Mouse (Mus musculus) hindbrain, embryonic 16.5 days (tissue): ENCODE measurements around the gene 1700003F12Rik. TPM values are rescaled to one million over a fixed set of nuclear protein-coding genes. Genes with fewer than 3 reads are reported as not detected.
A peak's percentile ranks its signal among the peaks of the same experiment; 100 is the strongest.

ENCODE experiments used
- ATAC-seq: fragments of 200-750 bp; cut with Nextera tagmentation; 2 replicates; pipeline ENCODE4 v1.8.0; 2017; ENCODE audit warnings: moderate TSS enrichment, moderate library complexity
- H3K27ac ChIP-seq: fragments of 300-500 bp; sonication (generic); 2 replicates; pipeline ENCODE4 v1.5.1; 2014; ENCODE audit warnings: low read depth, mild to moderate bottlenecking, control low read depth, low read length, moderate library complexity
- H3K27me3 ChIP-seq: fragments of 300-500 bp; sonication (generic); replicated peaks from 2 replicates; pipeline ENCODE4 v1.6.1; 2014; ENCODE audit warnings: low read length; ENCODE audit not compliant: control insufficient read depth, insufficient read depth
- H3K36me3 ChIP-seq: fragments of 300-500 bp; sonication (generic); 2 replicates; pipeline ENCODE4 v1.6.1; 2014; ENCODE audit warnings: mild to moderate bottlenecking, low read length, moderate library complexity, mixed read lengths; ENCODE audit not compliant: control insufficient read depth, insufficient read depth
- H3K4me1 ChIP-seq: fragments of 300-500 bp; sonication (generic); 2 replicates; pipeline ENCODE4 v1.6.1; 2014; ENCODE audit warnings: low read depth, low read length; ENCODE audit not compliant: control insufficient read depth, insufficient read depth
- H3K4me2 ChIP-seq: fragments of 300-500 bp; sonication (generic); 2 replicates; pipeline ENCODE4 v1.6.1; 2014; ENCODE audit warnings: mild to moderate bottlenecking, low read length, control low read depth, moderate library complexity
- H3K4me3 ChIP-seq: fragments of 300-500 bp; sonication (generic); 2 replicates; pipeline ENCODE4 v1.5.1; 2014; ENCODE audit warnings: mild to moderate bottlenecking, low read length, control low read depth, moderate library complexity
- H3K9ac ChIP-seq: fragments of 300-500 bp; sonication (generic); 2 replicates; pipeline ENCODE4 v1.6.1; 2014; ENCODE audit warnings: low read depth, mild to moderate bottlenecking, control low read depth, low read length, moderate library complexity
- H3K9me3 ChIP-seq: fragments of 300-500 bp; sonication (generic); 2 replicates; pipeline ENCODE4 v1.6.1; 2014; ENCODE audit warnings: mild to moderate bottlenecking, low read length, moderate library complexity; ENCODE audit not compliant: control insufficient read depth
- WGBS: fragments of 180-500 bp; shearing (Covaris S2); extraction: QIAGEN DNeasy Blood & Tissue Kit; methylation state at CpG from one replicate; pipeline ENCODE4 v1.1.7; 2014; 5-methylcytosine and 5-hydroxymethylcytosine counted together
- polyA plus RNA-seq: library from polyadenylated mRNA; unstranded; fragments of >200 nt; fragmentation: Nextera tagmentation; extraction: Ambion mirVana; gene quantifications from 2 replicates; pipeline ENCODE4 v1.2.1, GENCODE M21; 2015

Gene 1700003F12Rik
- polyA plus RNA-seq, 1 experiment from 2014 or later, result 2.5 TPM

DNA sequence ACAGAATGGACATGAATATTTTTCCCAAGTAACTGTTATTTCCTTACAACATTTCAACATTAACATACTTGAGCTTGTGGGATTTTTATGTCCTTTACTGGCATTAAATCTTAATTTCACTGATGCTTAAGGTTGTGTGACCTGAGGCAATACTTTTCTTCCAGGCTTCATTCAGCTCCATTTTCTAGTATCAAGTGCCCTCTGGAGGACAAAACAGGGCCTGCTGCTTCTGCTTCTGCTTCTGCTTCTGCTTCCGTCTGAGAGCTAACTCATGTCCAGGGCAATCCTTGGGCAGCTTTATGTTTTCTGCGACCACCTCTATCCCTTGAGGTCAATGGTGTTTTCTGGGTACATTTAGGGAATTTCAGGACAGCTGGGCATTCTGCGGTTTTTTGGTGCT lies 7.2 kb upstream of the 1700003F12Rik start:
- ATAC-seq, result no peak

GRCm38 (mm10) chr2:154541630-154542029 lies 5.3 kb upstream of the 1700003F12Rik start:
- H3K27ac ChIP-seq, result no peak overlapping the region
- no peak for ATAC-seq
- 88% methylated on average over 2 of the region's 2 CpGs for WGBS

More for the DNA sequence above, 7.2 kb upstream of the 1700003F12Rik start:
- no peak overlapping the region for H3K9ac ChIP-seq
- H3K27ac ChIP-seq, result no peak overlapping the region
- no peak overlapping the region for H3K4me2 ChIP-seq
- H3K9me3 ChIP-seq, result no peaks in the 10 kb centered on the region
- no peak overlapping the region for H3K4me3 ChIP-seq
- peaks cover 18% of the 10 kb centered on the region; the same call in 1 of the 2 replicates for H3K4me1 ChIP-seq
- peaks cover 13% of the 10 kb centered on the region for H3K36me3 ChIP-seq
- WGBS, result 71% methylated on average over 3 of the region's 3 CpGs
- no peaks in the 10 kb centered on the region for H3K27me3 ChIP-seq

DNA sequence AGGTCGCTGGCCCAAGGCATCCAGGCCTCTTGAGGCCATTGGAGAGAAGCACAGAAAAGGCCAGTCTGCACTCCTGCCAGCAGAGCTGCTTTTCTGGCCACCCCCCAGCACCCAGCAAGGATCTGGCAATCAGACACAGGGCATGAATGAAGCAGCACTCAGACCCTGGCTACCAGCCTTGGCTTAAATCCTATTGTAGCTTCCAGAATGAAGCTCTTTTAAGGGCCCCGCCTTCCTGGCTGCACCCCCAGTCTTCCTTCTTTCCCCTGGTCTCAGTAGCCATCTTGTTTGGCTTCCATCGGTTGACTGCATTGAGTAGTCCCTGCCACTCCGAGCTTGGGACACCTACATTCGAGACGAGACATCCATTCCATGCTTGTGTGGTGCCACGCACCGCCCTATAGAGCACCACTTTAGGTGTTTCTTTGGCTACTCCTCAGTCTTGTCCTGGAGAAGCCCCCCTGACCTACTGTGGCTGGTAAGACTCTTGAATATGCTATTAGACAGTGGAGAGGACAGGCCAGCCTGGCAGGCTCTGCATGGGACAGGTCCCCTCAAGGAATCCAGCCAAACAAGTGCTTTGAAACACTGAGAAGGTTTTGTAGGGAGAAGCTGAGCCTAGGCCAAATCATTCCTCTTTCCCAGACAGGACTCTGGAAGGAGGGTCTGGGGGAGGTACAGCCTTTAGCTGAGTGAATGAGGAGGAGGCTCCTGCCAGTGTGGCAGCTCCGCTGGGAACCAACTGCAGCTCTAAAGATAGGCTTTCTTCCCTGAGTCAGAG lies 3.1 kb upstream of the 1700003F12Rik start:
- peak; percentile 88 for ATAC-seq
- Histone ChIP-seq H3K4me2 (no peak overlapping the region), H3K4me1 (peaks cover 8% of the 10 kb centered on the region; the same call in 1 of the 2 replicates), H3K27ac (peak overlapping the region; percentile 76), H3K9ac (no peak overlapping the region), H3K27me3 (no peaks in the 10 kb centered on the region), H3K36me3 (0 out of 2 replicates have a peak, but pooled peaks cover 2% of the 10 kb centered on the region), H3K4me3 (no peak overlapping the region), H3K9me3 (no peaks in the 10 kb centered on the region)
- 70% methylated on average over 9 of the region's 9 CpGs for WGBS

More at GRCm38 (mm10) chr2:154541630-154542029, 5.3 kb upstream of the 1700003F12Rik start:
- H3K9ac ChIP-seq, result no peak overlapping the region
- no peaks in the 10 kb centered on the region for H3K27me3 ChIP-seq
- H3K4me2 ChIP-seq, result no peak overlapping the region
- H3K9me3 ChIP-seq, result no peaks in the 10 kb centered on the region
- 0 out of 2 replicates have a peak, but pooled peaks cover 4% of the 10 kb centered on the region for H3K36me3 ChIP-seq
- peaks cover 18% of the 10 kb centered on the region; the same call in 1 of the 2 replicates for H3K4me1 ChIP-seq
- H3K4me3 ChIP-seq, result no peak overlapping the region

DNA sequence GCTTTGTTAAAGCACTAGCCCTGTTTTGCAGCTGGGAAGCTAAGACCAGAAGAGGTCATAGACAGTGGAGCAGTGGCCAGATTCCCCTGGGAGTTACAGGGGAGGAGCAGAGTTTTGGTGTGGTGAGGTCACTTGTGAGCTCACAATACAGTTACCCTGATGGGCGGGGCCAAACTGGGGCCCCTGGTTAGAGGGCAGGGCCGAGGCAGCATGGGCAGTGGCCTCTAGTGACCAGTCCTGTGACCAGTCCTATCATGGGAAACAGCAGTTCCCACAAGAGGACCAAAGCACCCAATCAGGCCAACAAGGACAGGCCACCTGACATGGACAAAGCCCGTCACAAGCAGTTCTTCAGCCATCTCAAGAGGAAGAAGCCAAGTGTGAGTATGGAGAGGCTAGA lies 1.8 kb downstream of the 1700003F12Rik start:
- ATAC-seq, result no peak
- Histone ChIP-seq H3K4me2 (peak overlapping the region; percentile 88), H3K9ac (no peak overlapping the region), H3K4me3 (no peak overlapping the region), H3K4me1 (peaks cover 25% of the 10 kb centered on the region), H3K9me3 (no peaks in the 10 kb centered on the region), H3K27me3 (no peaks in the 10 kb centered on the region; the same call in 1 of the 2 replicates), H3K27ac (no peak overlapping the region), H3K36me3 (0 out of 2 replicates have a peak, but pooled peaks cover 2% of the 10 kb centered on the region)
- WGBS, result 52% methylated on average over 3 of the region's 3 CpGs

- peak; percentile 76 for ATAC-seq
- H3K27ac ChIP-seq, result no peak overlapping the region
- H3K27me3 ChIP-seq, result no peaks in the 10 kb centered on the region; the same call in 1 of the 2 replicates
- H3K36me3 ChIP-seq, result 0 out of 2 replicates have a peak, but pooled peaks cover 2% of the 10 kb centered on the region
- H3K9ac ChIP-seq, result peak overlapping the region; percentile 75
- H3K4me3 ChIP-seq, result peak overlapping the region; percentile 50
- peak overlapping the region; percentile 88 for H3K4me2 ChIP-seq
- WGBS, result 4% methylated on average over 39 of the region's 48 CpGs
- no peaks in the 10 kb centered on the region for H3K9me3 ChIP-seq
- H3K4me1 ChIP-seq, result peaks cover 23% of the 10 kb centered on the region
Measured at GRCm38 (mm10) chr2:154549127-154549885, 2.4 kb downstream of the 1700003F12Rik start.

GRCm38 (mm10) chr2:154549886-154550189 lies 3.0 kb downstream of the 1700003F12Rik start:
- ATAC-seq, result no peak
- H3K4me1 ChIP-seq, result peaks cover 22% of the 10 kb centered on the region
- H3K9me3 ChIP-seq, result no peaks in the 10 kb centered on the region
- no peak overlapping the region for H3K27ac ChIP-seq
- 0 out of 2 replicates have a peak, but pooled peaks cover 2% of the 10 kb centered on the region for H3K36me3 ChIP-seq
- WGBS, result 17% methylated on average over 13 of the region's 20 CpGs
- peak overlapping the region; percentile 88 for H3K4me2 ChIP-seq
- no peaks in the 10 kb centered on the region; the same call in 1 of the 2 replicates for H3K27me3 ChIP-seq
- peak overlapping the region; percentile 50 for H3K4me3 ChIP-seq
- H3K9ac ChIP-seq, result peak overlapping the region; percentile 75

DNA sequence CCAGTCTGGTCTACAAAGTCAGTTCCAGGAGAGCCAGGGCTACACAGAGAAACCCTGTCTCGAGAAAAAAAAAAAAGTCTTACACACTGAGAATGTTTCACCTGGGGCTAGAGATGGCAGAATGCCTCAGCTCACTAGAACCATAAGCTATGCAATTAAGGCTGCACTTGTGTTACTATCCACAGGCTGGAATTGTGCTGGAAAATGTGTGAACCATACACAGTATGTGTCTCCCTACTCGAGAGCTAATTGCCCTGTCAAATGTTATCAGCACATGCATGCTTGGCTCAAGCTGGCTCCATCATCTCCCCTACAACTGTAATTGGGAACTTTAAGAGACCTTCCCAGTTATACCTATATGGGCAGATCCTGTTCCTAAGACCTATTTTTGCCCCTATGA lies 4.1 kb downstream of the 1700003F12Rik start:
- Histone ChIP-seq H3K4me3 (no peak overlapping the region), H3K4me1 (peaks cover 22% of the 10 kb centered on the region), H3K27ac (no peak overlapping the region), H3K9ac (no peak overlapping the region), H3K4me2 (no peak overlapping the region), H3K27me3 (no peaks in the 10 kb centered on the region; the same call in 1 of the 2 replicates), H3K36me3 (0 out of 2 replicates have a peak, but pooled peaks cover under 1% of the 10 kb centered on the region), H3K9me3 (no peaks in the 10 kb centered on the region)
- WGBS, result 67% methylated on average over 2 of the region's 2 CpGs
- no peak for ATAC-seq

- peak within 1 kb of the TSS; percentile 65 for H3K27ac ChIP-seq
- no peak within 1 kb of the TSS for H3K4me3 ChIP-seq
Measured at GRCm38 (mm10) chr2:154551476-154551875, 4.6 kb downstream of the 1700003F12Rik start, which contains the start of gene Actl10. Actl10 (plus strand) TSS chr2:154551776.

GRCm38 (mm10) chr2:154551927-154552326 lies 5.0 kb downstream of the 1700003F12Rik start:
- Histone ChIP-seq H3K4me2 (peak overlapping the region; percentile 42), H3K9ac (peak overlapping the region; percentile 29), H3K27ac (peak overlapping the region; percentile 65; the same call in 1 of the 2 replicates), H3K4me1 (peaks cover 23% of the 10 kb centered on the region), H3K27me3 (no peaks in the 10 kb centered on the region; the same call in 1 of the 2 replicates), H3K36me3 (no peaks in the 10 kb centered on the region), H3K4me3 (no peak overlapping the region), H3K9me3 (no peaks in the 10 kb centered on the region)
- WGBS, result 35% methylated on average over 21 of the region's 21 CpGs
- ATAC-seq, result no peak

More at GRCm38 (mm10) chr2:154551476-154551875, 4.6 kb downstream of the 1700003F12Rik start, which contains the start of gene Actl10:
- H3K4me2 ChIP-seq, result peak within 1 kb of the TSS; percentile 42
- ATAC-seq, result no peak
- peak within 1 kb of the TSS; percentile 29 for H3K9ac ChIP-seq
- no peaks in the 10 kb centered on the region for H3K36me3 ChIP-seq
- H3K27me3 ChIP-seq, result no peaks in the 10 kb centered on the region; the same call in 1 of the 2 replicates
- peaks cover 22% of the 10 kb centered on the region for H3K4me1 ChIP-seq
- 80% methylated on average over 4 of the region's 4 CpGs for WGBS
- no peaks in the 10 kb centered on the region for H3K9me3 ChIP-seq
